Mouse (Mus musculus) intestine, embryonic 15.5 days (tissue): ENCODE measurements at regions not wholly inside any gene's neighbourhood (a gene's known extent, or its start where the extent isn't known, plus 50 kb on each side); places are given as distances from the start of the nearest gene placed in this dataset.
A peak's percentile ranks its signal among the peaks of the same experiment; 100 is the strongest.

Experiments
- ATAC-seq: fragments of 200-750 bp; cut with Nextera tagmentation; 2 replicates; pipeline ENCODE4 v1.8.0; 2017; ENCODE audit warnings: moderate TSS enrichment, moderate library complexity
- H3K27ac ChIP-seq: fragments of 300-500 bp; sonication (generic); 2 replicates; pipeline ENCODE4 v1.5.1; 2015; ENCODE audit warnings: mild to moderate bottlenecking, inconsistent platforms
- H3K27me3 ChIP-seq: fragments of 300-500 bp; sonication (generic); replicated peaks from 2 replicates; pipeline ENCODE4 v1.6.1; 2015; ENCODE audit warnings: inconsistent platforms
- H3K36me3 ChIP-seq: fragments of 300-500 bp; sonication (generic); 2 replicates; pipeline ENCODE4 v1.6.1; 2015; ENCODE audit warnings: inconsistent platforms
- H3K4me1 ChIP-seq: fragments of 300-500 bp; sonication (generic); replicated peaks from 2 replicates; pipeline ENCODE4 v1.6.1; 2015; ENCODE audit warnings: inconsistent platforms
- H3K4me2 ChIP-seq: fragments of 300-500 bp; sonication (generic); replicated peaks from 2 replicates; pipeline ENCODE4 v1.6.1; 2015; ENCODE audit warnings: mild to moderate bottlenecking, inconsistent platforms
- H3K4me3 ChIP-seq: fragments of 300-500 bp; sonication (generic); replicated peaks from 2 replicates; pipeline ENCODE4 v1.5.1; 2015; ENCODE audit warnings: inconsistent platforms
- H3K9ac ChIP-seq: fragments of 300-500 bp; sonication (generic); 2 replicates; pipeline ENCODE4 v1.6.1; 2015; ENCODE audit warnings: inconsistent platforms
- H3K9me3 ChIP-seq: fragments of 300-500 bp; sonication (generic); 2 replicates; pipeline ENCODE4 v1.6.1; 2016; ENCODE audit warnings: inconsistent platforms
- WGBS: fragments of 180-500 bp; shearing (Covaris S2); methylation state at CpG from one replicate; pipeline ENCODE4 v1.1.7; 2015; 5-methylcytosine and 5-hydroxymethylcytosine counted together

DNA sequence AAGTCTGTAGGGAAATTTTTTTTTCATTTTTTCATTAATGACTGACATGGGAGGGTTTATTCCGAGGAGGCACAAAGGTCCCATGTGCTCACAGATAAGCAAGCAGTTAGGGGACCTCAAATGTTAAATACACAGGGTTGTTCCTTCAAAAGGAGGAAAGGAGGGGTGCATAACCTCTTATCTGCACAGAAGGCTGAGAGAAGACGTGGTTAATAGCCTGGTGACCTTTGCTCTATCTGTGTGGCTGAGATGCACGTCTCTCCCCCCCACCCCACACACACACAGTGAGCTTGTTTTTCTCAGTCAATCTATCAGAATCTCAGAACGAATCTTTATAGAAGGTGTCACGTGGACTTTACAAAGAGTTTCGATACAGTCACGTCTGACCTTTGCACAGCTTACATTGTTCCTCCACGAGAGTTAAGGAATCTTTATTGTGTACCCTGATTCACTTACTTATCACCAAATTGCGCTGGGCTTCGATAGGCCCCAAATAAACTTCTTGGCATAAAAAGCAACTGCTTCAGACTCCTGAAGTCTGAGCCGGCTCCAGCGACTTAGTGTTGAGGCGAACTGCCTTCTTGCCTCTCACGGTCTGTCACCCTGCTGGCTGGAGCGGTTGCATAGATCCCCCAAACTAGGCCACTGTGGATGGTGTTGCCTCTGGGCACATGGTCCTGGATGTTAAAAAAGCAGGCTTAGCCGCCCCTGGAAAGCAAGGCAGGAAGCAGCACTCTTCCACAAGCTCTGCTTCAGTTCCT is 63.1 kb upstream of the Ppm1b start:
- Histone ChIP-seq H3K36me3 (no peaks in the 10 kb centered on the region), H3K4me2 (no peak overlapping the region), H3K27ac (peak overlapping the region; percentile 86), H3K27me3 (no peaks in the 10 kb centered on the region), H3K4me3 (no peak overlapping the region), H3K9ac (no peak overlapping the region), H3K4me1 (peaks cover 3% of the 10 kb centered on the region; the same call in 1 of the 2 replicates), H3K9me3 (no peaks in the 10 kb centered on the region)
- 61% methylated on average over 16 of the region's 16 CpGs for WGBS
- ATAC-seq, result peak; percentile 96

DNA sequence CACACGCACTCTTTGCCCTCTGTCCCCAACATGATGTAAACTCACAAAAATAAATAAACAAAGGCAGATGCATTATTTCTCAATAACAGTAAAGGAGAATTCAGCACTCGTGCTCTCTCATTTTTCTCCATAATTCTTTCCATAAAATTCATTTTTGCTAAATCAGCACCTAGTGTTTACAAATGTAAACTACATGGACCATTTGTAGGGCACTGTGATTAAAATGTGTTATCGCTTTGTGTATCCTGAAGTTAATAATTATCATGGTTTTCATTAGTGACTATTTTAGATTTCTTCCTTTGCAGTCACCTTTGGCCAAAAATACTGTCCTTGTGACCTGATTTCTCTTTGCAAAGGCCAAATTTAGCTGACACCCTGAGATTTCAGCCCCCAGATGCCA is 61.0 kb upstream of the Ppm1b start:
- Histone ChIP-seq H3K4me1 (peaks cover 3% of the 10 kb centered on the region; the same call in 1 of the 2 replicates), H3K9me3 (no peaks in the 10 kb centered on the region), H3K4me2 (no peak overlapping the region), H3K9ac (no peak overlapping the region), H3K27me3 (no peaks in the 10 kb centered on the region), H3K4me3 (no peak overlapping the region), H3K27ac (no peak overlapping the region), H3K36me3 (no peaks in the 10 kb centered on the region)
- ATAC-seq, result no peak
- 74% methylated on average over 3 of the region's 3 CpGs for WGBS

DNA sequence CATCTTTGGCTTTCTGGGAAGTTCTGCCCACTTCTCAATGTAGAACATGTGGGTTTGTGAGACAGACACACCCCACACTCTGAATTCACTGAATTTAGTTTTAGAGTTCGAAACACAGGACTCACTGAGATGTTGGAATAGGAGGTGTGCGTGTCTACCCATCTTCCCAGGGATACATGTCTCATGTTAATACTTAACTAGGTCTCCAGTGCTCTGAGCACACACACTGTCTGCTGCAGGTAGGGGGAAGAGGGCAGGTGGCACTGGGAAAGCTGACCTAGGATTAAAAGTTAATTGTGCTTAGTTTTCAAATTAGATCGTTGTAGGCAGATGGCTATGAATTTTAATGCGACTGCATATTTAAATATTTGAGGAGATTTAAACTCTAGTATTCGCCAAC is 60.0 kb upstream of the Ppm1b start:
- Histone ChIP-seq H3K9me3 (no peaks in the 10 kb centered on the region), H3K27ac (no peak overlapping the region), H3K4me1 (peaks cover 3% of the 10 kb centered on the region; the same call in 1 of the 2 replicates), H3K36me3 (no peaks in the 10 kb centered on the region), H3K9ac (no peak overlapping the region), H3K27me3 (no peaks in the 10 kb centered on the region), H3K4me2 (no peak overlapping the region), H3K4me3 (no peak overlapping the region)
- 67% methylated on average over 5 of the region's 5 CpGs for WGBS
- no peak for ATAC-seq

DNA sequence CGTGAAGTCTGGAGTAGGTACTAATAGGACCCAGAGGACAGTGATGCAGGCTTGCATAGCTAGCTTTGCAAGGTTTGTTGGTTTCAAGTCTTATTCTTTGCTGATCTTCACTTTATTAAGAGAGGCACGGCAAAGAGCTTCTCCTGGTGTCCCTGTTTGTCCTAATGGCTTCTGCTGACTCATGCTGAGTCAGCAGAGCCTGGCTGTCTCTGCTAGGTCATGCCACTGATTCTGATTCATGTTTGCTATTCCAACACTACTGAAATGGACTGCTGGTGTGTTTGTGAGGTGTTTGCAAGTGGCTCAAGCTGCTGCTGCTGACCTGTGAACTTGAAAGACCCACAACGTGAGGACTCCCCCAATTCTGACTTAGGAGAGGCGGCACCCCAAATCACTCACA is 58.1 kb upstream of the Ppm1b start:
- H3K4me1 ChIP-seq, result peaks cover 3% of the 10 kb centered on the region; the same call in 1 of the 2 replicates
- H3K36me3 ChIP-seq, result no peaks in the 10 kb centered on the region
- ATAC-seq, result no peak
- no peak overlapping the region for H3K9ac ChIP-seq
- H3K4me2 ChIP-seq, result no peak overlapping the region
- H3K27ac ChIP-seq, result no peak overlapping the region
- H3K27me3 ChIP-seq, result no peaks in the 10 kb centered on the region
- no peak overlapping the region for H3K4me3 ChIP-seq
- 94% methylated on average over 4 of the region's 4 CpGs for WGBS
- H3K9me3 ChIP-seq, result no peaks in the 10 kb centered on the region

DNA sequence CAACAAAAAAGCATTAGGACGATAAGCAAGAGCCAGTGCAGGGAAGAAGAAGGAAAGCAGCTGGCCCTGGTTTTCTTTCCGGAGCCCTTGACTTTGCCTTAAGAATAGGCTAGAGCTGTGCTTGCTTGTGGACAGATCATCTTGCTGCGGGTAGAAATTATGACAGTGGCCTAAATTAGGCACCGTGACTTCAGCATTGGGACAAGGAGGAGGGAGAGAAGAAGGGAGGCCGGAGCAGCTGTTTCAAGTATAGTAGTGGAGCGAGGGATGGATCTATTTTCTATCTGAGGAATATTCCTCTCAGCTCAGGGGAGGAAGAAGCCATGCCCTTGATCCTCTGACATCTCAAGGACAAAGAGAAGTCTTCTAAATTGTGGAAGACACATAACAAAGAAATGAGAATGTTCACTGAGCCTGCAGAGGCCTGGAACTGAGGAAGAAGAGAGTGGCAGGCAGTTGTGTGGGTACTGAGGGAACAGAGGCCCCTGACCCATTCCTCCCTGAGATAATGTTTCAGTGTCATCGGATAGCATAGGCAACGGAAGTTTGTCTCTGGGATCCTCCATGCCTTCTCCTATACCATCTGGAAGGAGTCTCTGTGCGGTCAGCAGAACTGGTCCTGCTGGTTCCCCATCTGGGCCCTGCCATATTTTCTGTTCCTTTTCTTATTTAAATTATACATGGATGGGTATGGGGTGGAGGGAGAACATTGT is 52.8 kb upstream of the Ppm1b start:
- Histone ChIP-seq H3K27ac (no peak overlapping the region), H3K4me3 (no peak overlapping the region), H3K9ac (no peak overlapping the region), H3K4me2 (no peak overlapping the region), H3K27me3 (no peaks in the 10 kb centered on the region), H3K36me3 (no peaks in the 10 kb centered on the region), H3K4me1 (no peaks in the 10 kb centered on the region), H3K9me3 (no peaks in the 10 kb centered on the region)
- WGBS, result 85% methylated on average over 9 of the region's 9 CpGs
- no peak for ATAC-seq
